Mouse (Mus musculus) erythroblast, embryonic 14.5 days (primary cell): Measurements from ENCODE around the gene Lmx1b.

Source experiments
- GATA1 ChIP-seq: IDR thresholded peaks from 2 replicates; pipeline ENCODE4 v1.6.1; 2012; ENCODE audit warnings: low read length, inconsistent platforms, mixed read lengths
- TAL1 ChIP-seq: IDR thresholded peaks from 3 replicates; pipeline ENCODE4 v1.6.1; 2012; ENCODE audit warnings: low read length, inconsistent platforms, mixed read lengths

GRCm38 (mm10) chr2:33515431-33515830, 124.9 kb downstream of the Lmx1b start:
- TF ChIP-seq TAL1 (no peak), GATA1 (no peak)
